Mouse (Mus musculus) MEL (cell line): ENCODE data around the gene Necap2. TPM values are rescaled to one million over a fixed set of nuclear protein-coding genes. Genes with fewer than 3 reads are reported as not detected.
A peak's percentile ranks its signal among the peaks of the same experiment; 100 is the strongest.

Experiments used
- DNase-seq: peaks from one replicate; pipeline ENCODE4 v3.0.0; 2011; ENCODE audit warnings: low read depth, low spot score
- H3K27ac ChIP-seq: 2 replicates; pipeline ENCODE4 v1.5.1; 2012; ENCODE audit warnings: low read depth, mild to moderate bottlenecking, control low read depth, low read length, moderate library complexity; ENCODE audit not compliant: control insufficient read depth
- H3K27me3 ChIP-seq, 2 experiments: fragments of 150-350 bp in 1 of 2; sonication (generic) in 1 of 2; 2 replicates each; pipeline ENCODE4 v1.6.1; 2012; ENCODE audit warnings: low read length in 2 of 2, mild to moderate bottlenecking in 2 of 2, improper control_type of control experiment in 1 of 2, moderate library complexity in 1 of 2; ENCODE audit not compliant: insufficient read depth in 2 of 2, control insufficient read depth in 1 of 2
- H3K36me3 ChIP-seq, 2 experiments: 2 replicates each; pipeline ENCODE4 v1.6.1; 2012 to 2014; ENCODE audit warnings: low read length in 2 of 2, improper control_type of control experiment in 1 of 2, inconsistent platforms in 1 of 2, mild to moderate bottlenecking in 1 of 2; ENCODE audit not compliant: insufficient read depth in 2 of 2, control insufficient read depth in 1 of 2
- H3K4me1 ChIP-seq, 2 experiments: fragments of 150-350 bp in 1 of 2; sonication (generic) in 1 of 2; 2 replicates each; pipeline ENCODE4 v1.6.1; 2012; ENCODE audit warnings: low read length in 2 of 2, improper control_type of control experiment in 1 of 2, mild to moderate bottlenecking in 1 of 2; ENCODE audit not compliant: insufficient read depth in 2 of 2, control insufficient read depth in 1 of 2
- H3K4me3 ChIP-seq, 2 experiments: fragments of 150-350 bp in 1 of 2; sonication (generic) in 1 of 2; 2 replicates each; pipeline ENCODE4 v1.5.1; 2012; ENCODE audit warnings: low read depth in 2 of 2, low read length in 2 of 2, mild to moderate bottlenecking in 2 of 2, moderate library complexity in 2 of 2, control low read depth in 1 of 2, improper control_type of control experiment in 1 of 2; ENCODE audit not compliant: control insufficient read depth in 1 of 2, insufficient read depth in 1 of 2
- H3K79me2 ChIP-seq: 2 replicates; pipeline ENCODE4 v1.6.1; 2012; ENCODE audit warnings: mild to moderate bottlenecking, low read length, moderate library complexity; ENCODE audit not compliant: control insufficient read depth, poor library complexity, insufficient read depth
- H3K9ac ChIP-seq: 2 replicates; pipeline ENCODE4 v1.6.1; 2012; ENCODE audit warnings: low read depth, mild to moderate bottlenecking, control low read depth, low read length, moderate library complexity; ENCODE audit not compliant: control insufficient read depth, poor library complexity, severe bottlenecking
- H3K9me3 ChIP-seq: fragments of 150-350 bp; sonication (generic); replicated peaks from 2 replicates; pipeline ENCODE4 v1.6.1; 2012; ENCODE audit warnings: mild to moderate bottlenecking, low read length, improper control_type of control experiment, moderate library complexity; ENCODE audit not compliant: insufficient read depth
- BHLHE40 ChIP-seq: IDR thresholded peaks from 2 replicates; pipeline ENCODE4 v1.6.1; 2012; ENCODE audit warnings: low read depth, mild to moderate bottlenecking, inconsistent platforms, low read length, improper control_type of control experiment, borderline replicate concordance
- EP300 ChIP-seq, 2 experiments: IDR thresholded peaks; 2 replicates each; pipeline ENCODE4 v1.6.1; 2011; ENCODE audit warnings: improper control_type of control experiment in 2 of 2, low read length in 2 of 2, low read depth in 1 of 2, mild to moderate bottlenecking in 1 of 2
- ETS1 ChIP-seq: IDR thresholded peaks from 2 replicates; pipeline ENCODE4 v1.6.1; 2012; ENCODE audit warnings: low read depth, mild to moderate bottlenecking, inconsistent platforms, low read length, improper control_type of control experiment, moderate library complexity
- HCFC1 ChIP-seq: IDR thresholded peaks from 2 replicates; pipeline ENCODE4 v1.6.1; 2012; ENCODE audit warnings: low read depth, mild to moderate bottlenecking, inconsistent platforms, low read length, improper control_type of control experiment, moderate library complexity
- KAT2A ChIP-seq: conservative IDR thresholded peaks from 2 replicates; pipeline ENCODE4 v1.6.1; 2012; ENCODE audit warnings: low read depth, low read length, improper control_type of control experiment, inconsistent platforms
- MAZ ChIP-seq: IDR thresholded peaks from 2 replicates; pipeline ENCODE4 v1.6.1; 2012; ENCODE audit warnings: low read depth, mild to moderate bottlenecking, inconsistent platforms, low read length, improper control_type of control experiment
- MEF2A ChIP-seq: IDR thresholded peaks from 2 replicates; pipeline ENCODE4 v1.6.1; 2014; ENCODE audit warnings: low read depth, mild to moderate bottlenecking, inconsistent platforms, low read length, improper control_type of control experiment; ENCODE audit not compliant: poor library complexity, insufficient replicate concordance, severe bottlenecking; ENCODE audit errors: extremely low read depth
- POLR2A ChIP-seq, 2 experiments: IDR thresholded peaks; 2 replicates each; pipeline ENCODE4 v1.6.1; 2011 to 2012; ENCODE audit warnings: low read length in 2 of 2, mild to moderate bottlenecking in 2 of 2, control low read depth in 1 of 2, improper control_type of control experiment in 1 of 2, low read depth in 1 of 2, moderate library complexity in 1 of 2; ENCODE audit not compliant: control insufficient read depth in 1 of 2, insufficient read depth in 1 of 2, poor library complexity in 1 of 2
- RCOR1 ChIP-seq: IDR thresholded peaks from 2 replicates; pipeline ENCODE4 v1.6.1; 2012; ENCODE audit warnings: low read depth, mild to moderate bottlenecking, inconsistent platforms, low read length, improper control_type of control experiment
- SIN3A ChIP-seq: IDR thresholded peaks from 2 replicates; pipeline ENCODE4 v1.6.1; 2012; ENCODE audit warnings: low read length, improper control_type of control experiment, inconsistent platforms
- UBTF ChIP-seq: IDR thresholded peaks from 2 replicates; pipeline ENCODE4 v1.6.1; 2012; ENCODE audit warnings: low read depth, mild to moderate bottlenecking, inconsistent platforms, low read length, improper control_type of control experiment, moderate library complexity, borderline replicate concordance; ENCODE audit not compliant: insufficient read depth
- USF1 ChIP-seq: IDR thresholded peaks from 2 replicates; pipeline ENCODE4 v1.6.1; 2014; ENCODE audit warnings: low read depth, mild to moderate bottlenecking, inconsistent platforms, low read length, improper control_type of control experiment, moderate library complexity
- polyA plus RNA-seq, 2 experiments: library from polyadenylated mRNA; stranded (reverse) in 1 of 2; unstranded in 1 of 2; fragments of >175 nt in 1 of 2; fragments of >200 nt in 1 of 2; gene quantifications; 2 replicates each; pipeline versions ENCODE4 v1.2.1 to v1.2.4; 2012; ENCODE audit warnings: low replicate concordance in 2 of 2, low read depth in 1 of 2; ENCODE audit not compliant: insufficient read length in 2 of 2, insufficient read depth in 1 of 2, missing spikeins in 1 of 2
- total RNA-seq: library from RNA; depleted of rRNA; stranded (reverse); fragments of 300-350 nt; gene quantifications from 2 replicates; pipeline ENCODE4 v1.2.3, GENCODE M21; 2012

The Necap2 gene
- total and polyA plus RNA-seq, 3 experiments, result 57.4 to 75.6 TPM; not detected in 1

DNA sequence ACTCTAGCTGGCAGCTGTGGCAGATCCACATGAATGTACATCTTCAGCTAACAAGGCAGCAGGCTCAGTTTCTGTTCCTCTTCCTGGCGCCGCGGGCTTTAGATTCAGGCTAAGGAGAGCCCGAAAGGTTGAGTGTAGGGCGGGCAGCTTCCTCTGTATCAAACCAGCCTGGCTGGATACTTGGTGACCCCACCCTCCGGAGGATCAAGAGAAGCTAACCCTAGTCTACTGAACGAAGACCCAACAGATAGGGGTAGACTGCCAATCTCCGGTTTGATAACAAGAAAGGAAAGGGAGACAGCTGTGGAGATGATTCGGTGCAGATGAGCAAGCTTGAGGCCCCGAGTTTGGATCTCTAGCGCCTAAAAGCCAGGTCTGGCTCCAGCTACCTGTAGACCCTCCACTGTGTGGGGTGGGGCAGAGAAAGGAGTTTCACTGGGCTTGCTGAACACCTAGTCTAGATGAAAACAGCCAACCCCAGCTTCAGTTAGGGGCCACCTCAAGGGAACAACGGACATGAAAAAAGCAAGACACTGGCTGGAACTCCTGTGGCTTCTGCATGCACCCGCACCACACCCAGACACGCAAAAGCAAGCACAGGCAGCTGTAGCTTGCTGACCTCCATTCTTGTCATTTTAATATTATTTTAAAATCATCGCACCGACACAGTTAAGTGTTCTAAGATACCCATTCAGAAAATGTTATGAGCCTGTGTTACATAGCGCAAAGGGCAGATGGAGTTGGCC is 1.2 kb downstream of the Necap2 start (continued):
- TF ChIP-seq HCFC1, result no peak
- TF ChIP-seq MAZ, result peak; percentile 30; the same call in 1 of the 2 replicates
- TF ChIP-seq BHLHE40, result no peak
- no peak for TF ChIP-seq RCOR1
- TF ChIP-seq, all 39 proteins: peak for 12

DNA sequence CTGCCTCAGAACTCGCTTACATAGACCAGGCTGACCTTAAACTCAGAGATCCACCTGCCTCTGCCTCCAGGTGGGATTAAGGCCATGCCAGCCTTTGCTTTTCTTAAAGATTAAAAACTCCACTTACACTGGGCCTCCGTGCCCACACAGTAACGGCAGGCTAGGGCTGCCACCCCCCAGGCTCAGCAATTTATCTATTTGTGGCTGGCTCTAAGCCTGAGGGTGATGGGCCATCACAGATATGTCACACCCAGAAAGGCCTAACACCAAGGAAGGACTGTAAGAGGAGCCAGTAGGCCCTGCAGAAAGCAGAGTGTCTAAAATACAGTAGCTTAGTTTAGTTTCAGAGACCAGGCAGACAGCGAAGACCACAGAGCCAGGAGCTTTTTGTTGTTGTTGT is 4.0 kb downstream of the Necap2 start:
- H3K36me3 ChIP-seq, result peaks cover 2 to 32% of the 10 kb centered on the region in 2 experiments; a peak in 3 of 4 replicates
- H3K79me2 ChIP-seq, result peaks cover 32% of the 10 kb centered on the region
- peaks cover 10 to 34% of the 10 kb centered on the region in 2 experiments for H3K4me1 ChIP-seq
- peak overlapping the region in 1 of 2 experiments; percentile 12; a peak in 1 of 4 replicates for H3K4me3 ChIP-seq
- DNase-seq, result peak; percentile 35
- TF ChIP-seq KAT2A (no peak), MEF2A (no peak), SIN3A (no peak; the same call in 1 of the 2 replicates), EP300 (IDR thresholded peaks at IDR 0.05; ENCODE audit: low read depth in 1 of 2, low read length in 2 of 2) (peak in 1 of 2 experiments; percentile 47; a peak in 1 of 4 replicates), POLR2A (IDR thresholded peaks at IDR 0.05; ENCODE audit: control insufficient read depth in 1 of 2, insufficient read depth in 1 of 2, low read depth in 1 of 2, low read length in 2 of 2, poor library complexity in 1 of 2) (no peak)
- H3K9ac ChIP-seq, result 0 out of 2 replicates have a peak overlapping the region, but pooled peaks have one; percentile 2
- H3K27ac ChIP-seq, result peak overlapping the region; percentile 50
- no peaks in the 10 kb centered on the region for H3K27me3 ChIP-seq
- no peaks in the 10 kb centered on the region for H3K9me3 ChIP-seq

DNA sequence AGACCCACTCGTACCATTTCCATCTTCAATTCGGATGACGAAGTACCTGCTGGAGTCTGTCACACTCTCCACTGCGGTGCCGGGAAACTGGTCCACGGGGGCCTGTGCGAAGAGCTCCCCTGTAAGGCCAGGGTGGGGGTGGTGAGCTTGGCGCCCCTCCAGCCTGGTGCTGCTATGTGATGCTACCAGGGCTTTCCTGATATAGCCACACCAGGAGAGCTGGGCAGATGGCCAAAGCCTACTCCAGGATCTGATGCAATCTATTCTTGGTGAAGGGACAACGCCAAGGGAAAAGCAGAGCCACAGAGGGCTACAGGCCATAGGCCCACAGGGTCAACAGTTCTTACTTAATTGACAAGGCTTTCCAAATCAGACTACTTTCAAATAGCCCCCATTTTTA is 4.5 kb downstream of the Necap2 start:
- Histone ChIP-seq H3K79me2 (peaks cover 32% of the 10 kb centered on the region), H3K36me3 (peaks cover 2 to 35% of the 10 kb centered on the region in 2 experiments; a peak in 3 of 4 replicates), H3K9ac (0 out of 2 replicates have a peak overlapping the region, but pooled peaks have one; percentile 2), H3K4me1 (peaks cover 10 to 39% of the 10 kb centered on the region in 2 experiments), H3K4me3 (peak overlapping the region in 1 of 2 experiments; percentile 12; a peak in 1 of 4 replicates), H3K9me3 (no peaks in the 10 kb centered on the region), H3K27me3 (no peaks in the 10 kb centered on the region), H3K27ac (peak overlapping the region; percentile 50)
- peak; percentile 34 for DNase-seq
- TF ChIP-seq USF1 (no peak), ETS1 (peak; percentile 19; the same call in 1 of the 2 replicates), UBTF (no peak), EP300 (IDR thresholded peaks at IDR 0.05; ENCODE audit: low read depth in 1 of 2, low read length in 2 of 2) (peak in 1 of 2 experiments; percentile 9; a peak in 1 of 4 replicates)
